Mouse (Mus musculus): ENCODE measurements around the gene Osmr. TPM values are rescaled to one million over a fixed set of nuclear protein-coding genes. Genes with fewer than 3 reads are reported as not detected.

Osmr gene
- 1 to 10 TPM; 6.1 to 6.3 TPM for total RNA-seq (2021)
- long read RNA-seq, experiment 1, partial matches to known transcripts = 1 of 3 reads
- long read RNA-seq, experiment 1, other reads (novel, unspliced or antisense) = 2 of 3 reads
- long read RNA-seq, experiment 2, partial matches to known transcripts = 0 of 1 reads
- long read RNA-seq, experiment 2, other reads (novel, unspliced or antisense) = 1 of 1 reads

GRCm38 (mm10) chr15:6874601-6875019 lies at the start of gene Osmr:
Gene Osmr (minus strand): TSS chr15:6874969.
- DNase-seq (ENCODE audit: low spot score in 2 of 2) = no peak

- no peak for DNase-seq (ENCODE audit: low spot score in 2 of 2)
These were observed 44.6 kb upstream of the Osmr start for GRCm38 (mm10) chr15:6919406-6919805.

- DNase-seq (ENCODE audit: low spot score in 2 of 2) = no peak
These were observed 39.4 kb upstream of the Osmr start for GRCm38 (mm10) chr15:6914163-6914562.

GRCm38 (mm10) chr15:6909669-6910068 lies 34.9 kb upstream of the Osmr start:
- DNase-seq (ENCODE audit: low spot score in 2 of 2) = peak; percentile 74 to 79

- DNase-seq (ENCODE audit: low spot score in 2 of 2) = no peak
These were observed 34.3 kb upstream of the Osmr start for GRCm38 (mm10) chr15:6909084-6909483.

GRCm38 (mm10) chr15:6908601-6909000 lies 33.8 kb upstream of the Osmr start:
- no peak for DNase-seq (ENCODE audit: low spot score in 2 of 2)

- DNase-seq (ENCODE audit: low spot score in 2 of 2) = no peak
These were observed 31.7 kb upstream of the Osmr start for GRCm38 (mm10) chr15:6906260-6907047.

- DNase-seq (ENCODE audit: low spot score in 2 of 2) = no peak
These were observed 31.0 kb upstream of the Osmr start for GRCm38 (mm10) chr15:6905726-6906125.

- DNase-seq (ENCODE audit: low spot score in 2 of 2) = no peak
These were observed 28.7 kb upstream of the Osmr start for GRCm38 (mm10) chr15:6903286-6903975.

- DNase-seq (ENCODE audit: low spot score in 2 of 2) = no peak
These were observed 27.3 kb upstream of the Osmr start for GRCm38 (mm10) chr15:6901982-6902639.

GRCm38 (mm10) chr15:6901236-6901635 lies 26.5 kb upstream of the Osmr start:
- no peak for DNase-seq (ENCODE audit: low spot score in 2 of 2)

- no peak for DNase-seq (ENCODE audit: low spot score in 2 of 2)
These were observed 9.5 kb upstream of the Osmr start for GRCm38 (mm10) chr15:6884260-6884659.

GRCm38 (mm10) chr15:6883816-6884215 lies 9.0 kb upstream of the Osmr start:
- no peak for DNase-seq (ENCODE audit: low spot score in 2 of 2)

GRCm38 (mm10) chr15:6883091-6883490 lies 8.3 kb upstream of the Osmr start:
- no peak for DNase-seq (ENCODE audit: low spot score in 2 of 2)

GRCm38 (mm10) chr15:6882180-6882579 lies 7.4 kb upstream of the Osmr start:
- DNase-seq (ENCODE audit: low spot score in 2 of 2) = no peak

GRCm38 (mm10) chr15:6881211-6881610 lies 6.4 kb upstream of the Osmr start:
- DNase-seq (ENCODE audit: low spot score in 2 of 2) = no peak

- DNase-seq (ENCODE audit: low spot score in 2 of 2) = peak in 1 of 2 experiments; percentile 27
These were observed 765 bp downstream of the Osmr start for GRCm38 (mm10) chr15:6873807-6874600.

GRCm38 (mm10) chr15:6873154-6873806 lies 1.5 kb downstream of the Osmr start:
- DNase-seq (ENCODE audit: low spot score in 2 of 2) = no peak

- no peak for DNase-seq (ENCODE audit: low spot score in 2 of 2)
These were observed 3.0 kb downstream of the Osmr start for GRCm38 (mm10) chr15:6871621-6872359.

GRCm38 (mm10) chr15:6866888-6867287 lies 7.9 kb downstream of the Osmr start:
- no peak for DNase-seq (ENCODE audit: low spot score in 2 of 2)

Data from adrenal gland, postnatal 4 days (tissue).